Mouse (Mus musculus) liver (tissue): ENCODE results near the gene Syt5.
A peak's percentile ranks its signal among the peaks of the same experiment; 100 is the strongest.

Experiments
- DNase-seq: peaks from one replicate; pipeline ENCODE4 v3.0.0-alpha.2; 2020; ENCODE audit warnings: mixed read lengths

The Syt5 gene

DNA sequence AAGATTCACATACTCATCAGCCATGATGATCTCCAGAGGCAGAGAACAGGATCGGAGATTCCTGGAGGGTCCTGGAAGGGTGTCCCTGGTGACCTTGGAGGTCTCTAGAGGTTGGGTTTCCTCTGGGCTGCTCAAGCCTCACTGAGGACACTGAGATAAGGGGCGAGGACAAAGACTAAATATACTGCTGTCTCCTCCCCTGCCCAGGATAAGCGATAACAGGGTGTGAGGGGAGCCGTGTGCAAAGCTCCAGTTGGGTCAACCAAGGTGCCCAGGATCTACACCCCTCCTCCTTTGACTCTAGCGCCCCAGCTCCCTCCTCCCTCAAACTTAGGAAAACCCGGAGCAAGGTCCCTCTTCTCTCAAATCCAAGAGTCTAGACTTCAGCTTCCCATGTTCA, 25.0 kb downstream of the Syt5 start:
- no peak for DNase-seq

- DNase-seq: no peak
Observed at GRCm38 (mm10) chr7:4521231-4522003, 25.9 kb downstream of the Syt5 start.

GRCm38 (mm10) chr7:4518487-4518886, 28.9 kb downstream of the Syt5 start:
- no peak for DNase-seq

GRCm38 (mm10) chr7:4516332-4517050, 30.9 kb downstream of the Syt5 start, which contains the start of gene Tnnt1:
Gene Tnnt1, minus strand, starts transcription at chr7:4516382.
- DNase-seq: no peak

GRCm38 (mm10) chr7:4515853-4516252, 31.5 kb downstream of the Syt5 start:
- no peak for DNase-seq

GRCm38 (mm10) chr7:4513829-4514712, 33.3 kb downstream of the Syt5 start:
- DNase-seq: no peak

GRCm38 (mm10) chr7:4513236-4513635, 34.1 kb downstream of the Syt5 start:
- DNase-seq: peak; percentile 62

- no peak for DNase-seq
Observed at GRCm38 (mm10) chr7:4511489-4512224, 35.7 kb downstream of the Syt5 start.

DNA sequence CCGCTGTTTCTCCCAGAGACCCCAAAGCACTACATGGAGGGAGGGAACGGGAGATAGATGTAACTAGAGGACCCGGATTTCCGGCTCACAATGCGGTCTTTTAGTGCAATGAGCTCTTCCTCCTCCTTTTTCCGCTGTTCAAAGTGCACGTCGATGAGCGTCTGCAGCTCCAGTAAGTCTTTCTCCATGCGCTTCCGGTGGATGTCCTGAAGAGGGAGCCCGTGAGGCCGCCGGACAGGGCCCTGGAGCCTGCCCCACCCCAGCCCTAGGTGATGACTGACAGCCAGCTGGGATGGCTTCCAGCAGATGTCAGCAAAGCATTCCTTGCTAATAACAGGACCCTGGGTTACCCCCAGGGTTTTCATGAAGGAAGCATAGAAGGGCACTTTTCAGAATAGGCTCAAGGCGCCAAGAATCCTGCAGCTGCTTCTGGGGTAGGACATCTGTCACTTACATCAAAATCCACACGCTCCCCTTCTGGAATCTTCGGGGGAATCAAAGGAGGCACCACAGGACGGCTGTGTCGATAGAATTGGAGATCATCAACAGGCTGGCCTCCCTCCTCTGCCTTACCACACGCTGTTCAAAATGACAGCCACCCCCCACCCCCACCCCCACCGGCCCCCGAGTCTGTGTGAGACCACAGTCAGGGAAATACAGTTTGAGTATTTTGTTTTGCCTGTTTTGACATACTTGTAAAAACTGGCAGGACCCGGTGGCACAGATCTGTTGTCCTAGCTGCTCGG, 37.3 kb downstream of the Syt5 start:
- peak; percentile 84 for DNase-seq

DNA sequence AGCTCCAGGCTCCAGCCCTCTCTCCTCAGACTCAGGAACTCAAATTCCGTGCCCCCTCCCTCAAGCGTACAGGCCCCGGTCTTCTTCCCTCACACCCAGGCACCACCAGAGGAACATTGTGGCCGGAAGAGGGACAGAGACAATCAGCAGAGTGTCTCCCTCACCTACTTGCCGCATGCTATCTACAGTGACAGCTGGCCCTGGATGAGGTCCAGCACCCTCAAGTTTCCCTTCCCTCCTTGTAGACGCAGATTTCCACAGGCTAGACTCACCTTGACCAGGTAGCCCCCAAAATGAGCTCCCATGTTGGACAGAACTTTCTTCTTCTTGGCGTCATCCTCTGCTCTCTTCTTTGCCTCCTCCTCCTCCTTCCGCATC, 38.6 kb downstream of the Syt5 start:
- DNase-seq: no peak

DNA sequence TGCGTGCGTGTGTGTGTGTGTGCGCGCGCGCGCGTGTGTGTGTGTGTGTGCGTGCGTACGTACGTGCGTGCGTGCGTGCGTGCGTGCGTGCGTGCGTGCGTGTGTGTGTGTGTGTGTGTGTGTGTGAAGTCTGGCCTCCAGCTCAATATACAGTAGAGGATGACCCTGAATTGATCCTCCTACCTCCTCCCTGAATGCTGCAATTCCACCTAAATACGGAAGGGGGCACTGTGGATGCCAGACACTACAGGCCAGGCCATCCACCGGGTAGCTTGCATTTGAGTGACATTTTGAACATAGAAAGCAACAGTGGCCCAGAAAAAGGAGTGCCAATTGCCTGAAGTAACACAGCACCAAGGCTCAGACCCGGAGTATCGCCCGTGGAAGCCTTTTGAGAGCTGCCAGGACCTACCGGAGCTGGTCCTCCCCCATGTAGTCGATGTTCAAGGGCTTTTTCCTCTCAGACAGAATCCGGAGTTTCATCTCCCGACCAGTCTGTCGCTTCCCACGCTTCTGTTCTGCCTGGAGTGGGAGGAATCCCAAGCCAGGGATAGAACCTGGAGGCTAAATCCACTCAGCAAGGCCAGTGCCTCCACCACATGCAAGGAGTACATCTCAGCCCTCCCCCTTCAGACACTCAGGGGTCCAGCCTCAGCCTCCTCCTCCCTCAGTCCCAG, 39.1 kb downstream of the Syt5 start:
- DNase-seq: no peak

DNA sequence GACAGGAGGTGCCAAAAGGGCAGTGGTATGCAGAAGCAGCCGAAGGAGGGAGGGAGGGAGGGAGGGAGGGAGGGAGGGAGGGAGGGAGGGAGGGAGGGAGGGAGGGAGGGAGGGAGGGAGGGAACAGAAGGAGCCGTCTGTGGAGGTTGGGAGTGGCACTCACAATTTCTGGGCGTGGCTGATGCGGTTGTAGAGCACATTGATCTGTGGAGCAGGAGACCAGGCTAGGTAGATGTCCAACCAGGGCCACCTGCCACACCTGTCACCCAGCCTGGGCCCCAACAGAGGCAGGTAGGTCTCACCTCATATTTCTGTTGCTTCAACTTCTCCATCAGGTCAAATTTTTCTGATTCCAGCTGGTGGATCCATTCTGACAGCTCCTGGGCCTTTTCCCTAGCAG, 40.1 kb downstream of the Syt5 start:
- peak; percentile 53 for DNase-seq

DNA sequence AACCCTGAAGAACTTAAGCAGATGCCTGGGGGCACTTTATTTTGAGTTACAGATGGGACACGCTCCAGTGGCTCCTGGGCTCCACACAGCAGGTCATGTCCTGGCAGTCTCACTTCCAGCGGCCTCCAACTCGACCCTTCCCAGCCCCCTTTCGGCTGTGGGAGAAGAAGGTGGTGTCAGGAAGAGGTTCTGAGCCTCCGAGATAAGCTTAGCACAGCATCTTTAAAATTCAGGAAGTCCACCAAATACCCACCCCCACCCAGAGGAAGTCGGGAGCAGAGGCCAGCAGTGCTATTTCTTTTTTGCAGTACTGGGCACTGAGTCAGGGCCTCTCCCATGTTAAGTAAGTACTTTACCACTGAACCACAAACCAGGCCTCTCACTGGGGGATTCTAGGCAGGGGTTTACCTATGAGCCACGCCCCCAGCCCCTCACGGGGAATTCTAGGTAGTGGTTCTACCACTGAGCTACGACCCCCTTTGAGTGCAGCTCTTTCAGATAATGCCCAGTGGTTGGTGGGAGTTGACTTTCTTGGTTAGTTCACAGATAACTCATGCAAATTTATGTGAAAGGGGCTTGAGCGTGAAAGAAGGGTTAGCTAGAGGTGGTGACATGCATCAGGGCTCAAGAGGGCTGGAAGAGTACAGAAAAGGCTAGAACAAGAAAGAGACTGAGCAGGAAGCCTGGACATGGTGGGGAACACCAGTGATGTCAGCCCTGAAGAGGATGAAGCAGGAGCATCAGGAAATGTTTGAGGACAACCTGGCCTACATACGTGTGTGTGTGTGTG, 42.5 kb downstream of the Syt5 start:
- DNase-seq: peak; percentile 42

DNA sequence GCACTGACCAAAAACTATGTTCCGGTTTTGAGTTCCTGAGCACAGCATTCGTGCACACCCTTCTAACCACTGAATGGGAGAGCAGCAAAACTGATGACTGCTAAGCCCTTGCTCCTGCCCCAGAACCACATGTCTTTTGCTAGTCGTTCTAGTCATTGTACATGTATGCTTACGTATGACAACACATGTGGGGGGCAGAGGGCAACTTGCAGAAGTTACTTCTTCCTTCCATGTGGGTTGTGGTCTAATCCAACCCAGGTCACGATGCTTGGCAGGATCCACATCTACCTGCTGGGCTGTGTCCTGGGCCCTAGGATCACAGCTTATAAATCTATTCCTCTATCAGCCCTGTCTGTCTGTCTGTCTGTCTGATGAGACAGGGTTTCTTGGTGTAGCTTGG, 43.5 kb downstream of the Syt5 start:
- no peak for DNase-seq

GRCm38 (mm10) chr7:4503100-4503499, 44.2 kb downstream of the Syt5 start:
- DNase-seq: no peak

DNA sequence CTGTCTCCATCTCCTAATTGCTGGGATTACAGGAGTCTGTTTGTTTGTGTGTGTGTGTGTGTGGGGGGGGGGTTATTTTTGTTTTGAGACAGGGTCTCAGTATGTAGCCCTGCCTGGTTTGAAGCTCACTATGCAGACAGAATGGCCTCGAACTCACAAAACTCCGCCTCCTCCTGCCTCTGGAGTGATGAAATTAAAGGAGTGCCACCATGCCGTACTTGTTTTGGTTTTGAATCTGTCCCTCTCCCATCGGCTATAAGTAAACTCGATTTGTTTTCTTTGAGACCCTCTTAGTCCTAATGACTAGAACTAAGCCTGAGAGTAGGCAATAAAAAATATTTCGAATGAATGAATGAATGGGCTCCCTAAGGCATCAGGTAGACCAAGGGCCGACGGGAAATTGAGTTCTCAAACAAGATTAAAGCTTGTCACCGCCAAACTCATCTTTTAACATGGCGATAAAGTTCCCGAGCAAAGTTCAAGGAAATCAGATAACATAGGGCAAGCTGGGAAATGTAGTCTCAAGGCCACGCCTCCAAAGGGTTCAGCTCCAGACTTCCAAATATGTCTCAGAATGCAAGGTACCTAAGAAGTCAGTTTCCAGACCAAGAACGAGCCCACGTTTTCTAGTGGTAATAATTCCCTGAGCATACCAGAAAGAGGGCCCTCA, 44.8 kb downstream of the Syt5 start:
- DNase-seq: peak; percentile 61

DNA sequence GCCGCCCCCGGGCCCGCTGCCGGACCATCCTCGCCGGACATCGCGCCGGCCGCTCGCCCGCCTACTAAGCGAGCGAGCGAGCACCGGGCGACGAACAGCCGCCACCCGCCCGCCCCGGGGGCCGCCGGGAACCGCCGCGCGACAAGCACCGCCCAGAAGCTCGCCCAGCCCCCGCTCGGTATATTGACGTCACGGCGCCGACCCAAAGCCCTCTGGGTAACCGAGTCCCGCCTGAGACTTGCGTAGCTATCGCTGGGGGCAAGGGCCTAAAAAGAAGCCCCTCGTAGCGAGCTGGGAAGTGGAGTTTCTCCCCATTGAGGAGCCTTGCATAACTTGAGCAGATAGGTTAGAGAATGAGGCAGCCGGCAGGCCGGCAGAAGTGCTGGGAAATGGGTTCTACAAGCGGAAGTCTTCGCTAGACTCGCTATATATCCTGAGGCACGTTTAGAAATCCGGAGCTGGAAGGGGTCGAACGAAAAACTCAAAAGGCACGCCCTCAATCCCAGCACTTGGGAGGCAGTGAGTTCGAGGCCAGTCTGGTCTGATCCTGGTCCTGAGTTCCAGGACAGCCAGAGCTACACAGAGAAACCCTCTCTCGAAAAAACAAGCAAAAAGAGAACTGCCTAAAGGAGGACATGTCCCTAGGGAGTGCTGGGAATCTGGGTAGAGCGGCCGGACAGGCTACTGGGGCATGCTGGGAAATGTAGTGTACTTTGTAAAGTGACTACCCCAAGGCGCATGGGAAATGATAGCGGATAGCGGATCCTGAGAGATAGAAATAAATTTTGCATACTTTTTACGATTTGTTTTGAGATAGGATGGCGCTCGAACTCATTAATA, 45.6 kb downstream of the Syt5 start, which contains the start of gene Ppp1r12c:
Gene Ppp1r12c (minus strand): TSS at position 123 of the 840 bp plus-strand sequence.
- peak; percentile 96 for DNase-seq

DNA sequence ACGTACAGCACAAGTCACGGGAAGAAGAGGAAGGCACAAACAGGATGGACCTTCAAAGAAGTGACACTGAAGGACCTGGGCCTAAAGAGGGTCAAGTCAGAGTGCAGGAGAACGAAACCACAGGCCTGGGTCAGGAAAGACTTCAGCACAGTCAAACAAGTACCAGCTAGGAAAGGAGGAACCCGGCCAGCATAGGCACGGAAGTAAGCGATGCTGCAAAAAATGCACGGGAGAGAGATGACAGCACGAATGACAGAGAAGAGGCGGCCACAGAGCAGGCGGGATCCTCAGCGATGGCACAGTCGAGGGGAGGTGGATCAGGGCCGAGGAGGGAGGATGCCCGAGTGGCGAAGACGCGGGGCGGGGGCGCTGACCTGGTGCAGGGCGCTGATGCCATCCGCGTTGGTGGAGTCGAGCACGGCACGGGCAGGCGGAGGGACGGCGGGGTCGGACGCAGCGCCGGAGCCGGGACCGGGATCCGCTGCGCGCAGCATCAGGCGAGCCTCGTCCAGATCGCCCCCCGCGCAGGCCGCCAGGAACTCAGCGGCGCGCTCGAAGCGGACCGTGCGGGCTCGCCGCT, 46.4 kb downstream of the Syt5 start:
- DNase-seq: peak; percentile 66
